Mouse (Mus musculus) T-helper 1 cell (primary cell): ENCODE measurements around the gene Ccdc125.
"Not testable (repeated sequence)": the region's sequence is repeated elsewhere in the genome, so short reads cannot be mapped to it uniquely, and the experiment has no call there.

Experiments used
- in situ Hi-C: fragments of 300-600 bp; cut with MboI, MseI; formaldehyde crosslinking; loops from one replicate; pipeline ENCODE4 v1.15.1; 2025; ENCODE audit warnings: high pct_unique_total_duplicates

Gene Ccdc125

GRCm38 (mm10) chr13:100715467-100715866 is 46.0 kb downstream of the Ccdc125 start:
- in situ Hi-C loops = no loop called here

- in situ Hi-C loops = no loop called here
Measured at GRCm38 (mm10) chr13:100721656-100722055, 52.1 kb downstream of the Ccdc125 start.

- in situ Hi-C loops = no loop called here
Measured at GRCm38 (mm10) chr13:100724051-100724754, 54.7 kb downstream of the Ccdc125 start.

GRCm38 (mm10) chr13:100725194-100725593 is 55.7 kb downstream of the Ccdc125 start:
- in situ Hi-C loops = no loop called here

- in situ Hi-C loops = no loop called here
Measured at GRCm38 (mm10) chr13:100728086-100728485, 58.6 kb downstream of the Ccdc125 start.

- in situ Hi-C loops = not testable (repeated sequence)
Measured at GRCm38 (mm10) chr13:100728530-100728929, 59.0 kb downstream of the Ccdc125 start.

- in situ Hi-C loops = loop anchor here (10.0 kb wide), 1 partner anchor 1704 kb away; no protein-coding TSS in a partner anchor
Measured at GRCm38 (mm10) chr13:100730153-100730860, 60.8 kb downstream of the Ccdc125 start.

GRCm38 (mm10) chr13:100730861-100731176 is 61.3 kb downstream of the Ccdc125 start, which contains the start of gene Cdk7:
Gene Cdk7, minus strand, starts transcription at chr13:100730939.
- in situ Hi-C loops = loop anchor here (10.0 kb wide), 1 partner anchor 1704 kb away; no protein-coding TSS in a partner anchor

GRCm38 (mm10) chr13:100731462-100732046 is 62.0 kb downstream of the Ccdc125 start:
- in situ Hi-C loops = loop anchor here (10.0 kb wide), 1 partner anchor 1703 kb away; no protein-coding TSS in a partner anchor

- in situ Hi-C loops = loop anchor here (10.0 kb wide), 1 partner anchor 1702 kb away; no protein-coding TSS in a partner anchor
Measured at GRCm38 (mm10) chr13:100732756-100733155, 63.2 kb downstream of the Ccdc125 start.

GRCm38 (mm10) chr13:100742831-100743230 is 73.3 kb downstream of the Ccdc125 start:
- in situ Hi-C loops = no loop called here

GRCm38 (mm10) chr13:100743346-100744035 is 74.0 kb downstream of the Ccdc125 start:
- in situ Hi-C loops = no loop called here

GRCm38 (mm10) chr13:100744036-100744744 is 74.7 kb downstream of the Ccdc125 start, which contains the start of gene Mrps36:
Gene Mrps36, minus strand, starts transcription at chr13:100744659.
- in situ Hi-C loops = no loop called here

GRCm38 (mm10) chr13:100746090-100746489 is 76.6 kb downstream of the Ccdc125 start:
- in situ Hi-C loops = no loop called here
